ENCODE assay signal across 10 mouse cellular contexts in genomic region chr11:70227661-70228245, GRCm38 (mm10). TPM values are rescaled to one million over a fixed set of nuclear protein-coding genes. Genes with fewer than 3 reads are reported as not detected.
DNase-seq lines count a peak whose midpoint lies in the region; ATAC-seq and TF ChIP-seq lines count a peak whose summit lies in the region.
"Had no signal": no experiment of that assay in that cellular context is flagged by ENCODE, and none has a peak within 500 bp of the region (broad histone marks: within the 10 kb centered on the region; RNA-seq: fewer than 3 reads in every experiment).

No protein-coding gene starts in this region.

- 89% methylated on average over 4 of the region's 4 CpGs for WGBS in hindbrain, embryonic 12.5 days
- 91% methylated on average over 4 of the region's 4 CpGs for WGBS in hindbrain, embryonic 11.5 days
- WGBS in embryonic facial prominence, embryonic 10.5 days = 81% methylated on average over 4 of the region's 4 CpGs
- 84% methylated on average over 4 of the region's 4 CpGs for WGBS in forebrain, postnatal 0 days
- 84% methylated on average over 4 of the region's 4 CpGs for WGBS in limb, embryonic 13.5 days

- H3K9me3 ChIP-seq in hindbrain, embryonic 12.5 days (replicated peaks) = no peaks in the 10 kb centered on the region
- H3K9me3 ChIP-seq in hindbrain, embryonic 11.5 days (ENCODE audit: control insufficient read depth, low read length) = no peaks in the 10 kb centered on the region
- no peaks in the 10 kb centered on the region for H3K9me3 ChIP-seq in embryonic facial prominence, embryonic 10.5 days
- H3K9me3 ChIP-seq in forebrain, postnatal 0 days (ENCODE audit: low read length) = no peaks in the 10 kb centered on the region
- H3K9me3 ChIP-seq in limb, embryonic 13.5 days = no peaks in the 10 kb centered on the region

- no peaks in the 10 kb centered on the region for H3K36me3 ChIP-seq in hindbrain, embryonic 12.5 days
- no peaks in the 10 kb centered on the region for H3K36me3 ChIP-seq in hindbrain, embryonic 11.5 days (ENCODE audit: control insufficient read depth, insufficient read depth, low read length)
- no peaks in the 10 kb centered on the region for H3K36me3 ChIP-seq in embryonic facial prominence, embryonic 10.5 days (replicated peaks)
- H3K36me3 ChIP-seq in forebrain, postnatal 0 days (ENCODE audit: insufficient read depth) = no peaks in the 10 kb centered on the region
- H3K36me3 ChIP-seq in limb, embryonic 13.5 days = no peaks in the 10 kb centered on the region

- no peak overlapping the region for H3K9ac ChIP-seq in hindbrain, embryonic 12.5 days
- no peak overlapping the region for H3K9ac ChIP-seq in hindbrain, embryonic 11.5 days (ENCODE audit: low read depth, low read length)
- no peak overlapping the region for H3K9ac ChIP-seq in forebrain, postnatal 0 days
- no peak overlapping the region for H3K9ac ChIP-seq in limb, embryonic 13.5 days

- H3K27me3 ChIP-seq in hindbrain, embryonic 12.5 days = peaks cover 77% of the 10 kb centered on the region
- H3K27me3 ChIP-seq in hindbrain, embryonic 11.5 days (ENCODE audit: control insufficient read depth, insufficient read depth, low read length) = peaks cover 51% of the 10 kb centered on the region
- peaks cover 93% of the 10 kb centered on the region for H3K27me3 ChIP-seq in embryonic facial prominence, embryonic 10.5 days (replicated peaks; ENCODE audit: low read depth, poor library complexity, severe bottlenecking)
- H3K27me3 ChIP-seq in forebrain, postnatal 0 days (ENCODE audit: insufficient read depth, low read length) = peaks cover 24% of the 10 kb centered on the region
- H3K27me3 ChIP-seq in limb, embryonic 13.5 days = peaks cover 76% of the 10 kb centered on the region

- no peak for ATAC-seq in hindbrain, embryonic 12.5 days (ENCODE audit: low FRiP score)
- no peak for ATAC-seq in hindbrain, embryonic 11.5 days (ENCODE audit: low FRiP score)
- no peak for ATAC-seq in forebrain, postnatal 0 days
- ATAC-seq in limb, embryonic 13.5 days (ENCODE audit: low FRiP score, low read depth) = no peak

- peak overlapping the region; percentile 17; the same call in 1 of the 2 replicates for H3K4me2 ChIP-seq in hindbrain, embryonic 12.5 days (replicated peaks)
- H3K4me2 ChIP-seq in hindbrain, embryonic 11.5 days (replicated peaks; ENCODE audit: low read depth, low read length) = no peak overlapping the region
- 0 out of 2 replicates have a peak overlapping the region, but pooled peaks have one; percentile 58 for H3K4me2 ChIP-seq in forebrain, postnatal 0 days (ENCODE audit: low read depth)
- H3K4me2 ChIP-seq in limb, embryonic 13.5 days (replicated peaks) = peak overlapping the region; percentile 56

- no peak for TF ChIP-seq CTCF in forebrain, postnatal 0 days (IDR thresholded peaks at IDR 0.05; ENCODE audit: low read depth)

- H3K4me1 ChIP-seq in hindbrain, embryonic 12.5 days = peaks cover 34% of the 10 kb centered on the region
- H3K4me1 ChIP-seq in hindbrain, embryonic 11.5 days (replicated peaks; ENCODE audit: control insufficient read depth, insufficient read depth, low read length) = peaks cover 4% of the 10 kb centered on the region; the same call in 1 of the 2 replicates
- H3K4me1 ChIP-seq in embryonic facial prominence, embryonic 10.5 days = peaks cover 46% of the 10 kb centered on the region
- peaks cover 3% of the 10 kb centered on the region for H3K4me1 ChIP-seq in forebrain, postnatal 0 days (ENCODE audit: insufficient read depth)
- H3K4me1 ChIP-seq in limb, embryonic 13.5 days = peaks cover 35% of the 10 kb centered on the region

- no peak overlapping the region for H3K27ac ChIP-seq in hindbrain, embryonic 12.5 days
- no peak overlapping the region for H3K27ac ChIP-seq in hindbrain, embryonic 11.5 days (ENCODE audit: low read depth, low read length)
- H3K27ac ChIP-seq in embryonic facial prominence, embryonic 10.5 days (replicated peaks) = no peak overlapping the region
- H3K27ac ChIP-seq in forebrain, postnatal 0 days (ENCODE audit: low read depth, low read length) = no peak overlapping the region
- no peak overlapping the region for H3K27ac ChIP-seq in limb, embryonic 13.5 days

- no peak for DNase-seq in hindbrain, embryonic 11.5 days (ENCODE audit: low spot score)
- DNase-seq in embryonic facial prominence, embryonic 10.5 days (ENCODE audit: low spot score) = no peak
- no peak for DNase-seq in forebrain, postnatal 0 days
- DNase-seq in embryo, embryonic 10.5 days (ENCODE audit: low spot score) = no peak
- DNase-seq in retina, postnatal 1 day = no peak
- DNase-seq in right cerebral cortex, postnatal 4 days = no peak
- DNase-seq: left cerebral cortex, postnatal 4 days; thymus, postnatal 14 days had no signal

- H3K4me3 ChIP-seq in hindbrain, embryonic 12.5 days = no peak overlapping the region
- no peak overlapping the region for H3K4me3 ChIP-seq in hindbrain, embryonic 11.5 days (ENCODE audit: low read depth, low read length)
- H3K4me3 ChIP-seq in embryonic facial prominence, embryonic 10.5 days = peak overlapping the region; percentile 47; the same call in 1 of the 2 replicates
- H3K4me3 ChIP-seq in forebrain, postnatal 0 days (ENCODE audit: low read depth, low read length) = no peak overlapping the region
- peak overlapping the region; percentile 35 for H3K4me3 ChIP-seq in limb, embryonic 13.5 days

RNA-seq across cellular contexts. Expression of gene Bcl6b, which starts 1.8 kb away (rescaled TPM):
- 5.4 and 8.3 TPM in 2 replicates for polyA plus RNA-seq in hindbrain, embryonic 12.5 days (2016; fragmentation: Nextera tagmentation; extraction: Ambion mirVana)
- 5.0 and 5.9 TPM in 2 replicates for polyA plus RNA-seq in hindbrain, embryonic 11.5 days (2014; fragmentation: Nextera tagmentation; extraction: Ambion mirVana)
- 5.0 and 7.2 TPM in 2 replicates for polyA plus RNA-seq in embryonic facial prominence, embryonic 10.5 days (2016; fragmentation: Nextera tagmentation; extraction: Ambion mirVana)
- 4.2 TPM in 2 replicates for total RNA-seq in forebrain, postnatal 0 days (2014; rRNA removed)
- 3.8 and 5.3 TPM in 2 replicates for polyA plus RNA-seq in forebrain, postnatal 0 days (2015; fragmentation: Nextera tagmentation; extraction: Ambion mirVana)
- polyA plus RNA-seq in limb, embryonic 13.5 days (2015; fragmentation: Nextera tagmentation; extraction: Ambion mirVana) = 10.0 and 10.3 TPM in 2 replicates

RNA-seq across cellular contexts. Expression of gene Slc16a13, which starts 6.9 kb away (rescaled TPM):
- polyA plus RNA-seq in hindbrain, embryonic 12.5 days (2016; fragmentation: Nextera tagmentation; extraction: Ambion mirVana) = 16.4 and 20.8 TPM in 2 replicates
- polyA plus RNA-seq in hindbrain, embryonic 11.5 days (2014; fragmentation: Nextera tagmentation; extraction: Ambion mirVana) = 10.9 and 14.3 TPM in 2 replicates
- 11.6 and 11.7 TPM in 2 replicates for polyA plus RNA-seq in embryonic facial prominence, embryonic 10.5 days (2016; fragmentation: Nextera tagmentation; extraction: Ambion mirVana)
- 9.8 and 10.9 TPM in 2 replicates for total RNA-seq in forebrain, postnatal 0 days (2014; rRNA removed)
- polyA plus RNA-seq in forebrain, postnatal 0 days (2015; fragmentation: Nextera tagmentation; extraction: Ambion mirVana) = 8.2 and 9.6 TPM in 2 replicates
- polyA plus RNA-seq in limb, embryonic 13.5 days (2015; fragmentation: Nextera tagmentation; extraction: Ambion mirVana) = 10.9 and 11.5 TPM in 2 replicates

RNA-seq across cellular contexts. Expression of gene 0610010K14Rik, which starts 10.0 kb away (rescaled TPM):
- 197 and 210 TPM in 2 replicates for polyA plus RNA-seq in hindbrain, embryonic 12.5 days (2016; fragmentation: Nextera tagmentation; extraction: Ambion mirVana)
- 229 and 230 TPM in 2 replicates for polyA plus RNA-seq in hindbrain, embryonic 11.5 days (2014; fragmentation: Nextera tagmentation; extraction: Ambion mirVana)
- polyA plus RNA-seq in embryonic facial prominence, embryonic 10.5 days (2016; fragmentation: Nextera tagmentation; extraction: Ambion mirVana) = 210 and 215 TPM in 2 replicates
- 48.7 and 54.1 TPM in 2 replicates for total RNA-seq in forebrain, postnatal 0 days (2014; rRNA removed)
- polyA plus RNA-seq in forebrain, postnatal 0 days (2015; fragmentation: Nextera tagmentation; extraction: Ambion mirVana) = 161 and 207 TPM in 2 replicates
- 203 and 209 TPM in 2 replicates for polyA plus RNA-seq in limb, embryonic 13.5 days (2015; fragmentation: Nextera tagmentation; extraction: Ambion mirVana)

RNA-seq across cellular contexts. Expression of gene Gm21988, which starts 11.9 kb away (rescaled TPM):
- 11.3 and 14.6 TPM in 2 replicates for polyA plus RNA-seq in hindbrain, embryonic 12.5 days (2016; fragmentation: Nextera tagmentation; extraction: Ambion mirVana)
- 10.2 and 11.6 TPM in 2 replicates for polyA plus RNA-seq in hindbrain, embryonic 11.5 days (2014; fragmentation: Nextera tagmentation; extraction: Ambion mirVana)
- 7.9 and 10.7 TPM in 2 replicates for polyA plus RNA-seq in embryonic facial prominence, embryonic 10.5 days (2016; fragmentation: Nextera tagmentation; extraction: Ambion mirVana)
- 4.9 and 7.4 TPM in 2 replicates for total RNA-seq in forebrain, postnatal 0 days (2014; rRNA removed)
- polyA plus RNA-seq in forebrain, postnatal 0 days (2015; fragmentation: Nextera tagmentation; extraction: Ambion mirVana) = 16.6 and 19.4 TPM in 2 replicates
- polyA plus RNA-seq in limb, embryonic 13.5 days (2015; fragmentation: Nextera tagmentation; extraction: Ambion mirVana) = 11.6 and 12.1 TPM in 2 replicates

RNA-seq across cellular contexts. Expression of gene Rnasek, which starts 11.9 kb away (rescaled TPM):
- 195 and 200 TPM in 2 replicates for polyA plus RNA-seq in hindbrain, embryonic 12.5 days (2016; fragmentation: Nextera tagmentation; extraction: Ambion mirVana)
- 146 and 147 TPM in 2 replicates for polyA plus RNA-seq in hindbrain, embryonic 11.5 days (2014; fragmentation: Nextera tagmentation; extraction: Ambion mirVana)
- 96.4 and 106 TPM in 2 replicates for polyA plus RNA-seq in embryonic facial prominence, embryonic 10.5 days (2016; fragmentation: Nextera tagmentation; extraction: Ambion mirVana)
- total RNA-seq in forebrain, postnatal 0 days (2014; rRNA removed) = 24.6 and 48.0 TPM in 2 replicates
- polyA plus RNA-seq in forebrain, postnatal 0 days (2015; fragmentation: Nextera tagmentation; extraction: Ambion mirVana) = 520 and 544 TPM in 2 replicates
- 152 and 162 TPM in 2 replicates for polyA plus RNA-seq in limb, embryonic 13.5 days (2015; fragmentation: Nextera tagmentation; extraction: Ambion mirVana)

Comparison
In these comparisons a context has a peak if more than half of its experiments do, and no peak if none do; other contexts are left out.
1. H3K4me3 ChIP-seq: peak in embryonic facial prominence, embryonic 10.5 days (single experiment) and limb, embryonic 13.5 days (single experiment); none in hindbrain, embryonic 12.5 days (single experiment), hindbrain, embryonic 11.5 days (single experiment) and forebrain, postnatal 0 days (single experiment).